Mouse (Mus musculus) mesoderm, embryonic 11.5 days (tissue): Measurements from ENCODE around the gene Dcun1d4.
"Not testable (repeated sequence)": the region's sequence is repeated elsewhere in the genome, so short reads cannot be mapped to it uniquely, and the experiment has no call there.

ENCODE experiments used
- DNase-seq: peaks from one replicate; pipeline ENCODE4 v3.0.0-alpha.2; 2012; ENCODE audit warnings: low read depth, low spot score

Dcun1d4 gene

DNA sequence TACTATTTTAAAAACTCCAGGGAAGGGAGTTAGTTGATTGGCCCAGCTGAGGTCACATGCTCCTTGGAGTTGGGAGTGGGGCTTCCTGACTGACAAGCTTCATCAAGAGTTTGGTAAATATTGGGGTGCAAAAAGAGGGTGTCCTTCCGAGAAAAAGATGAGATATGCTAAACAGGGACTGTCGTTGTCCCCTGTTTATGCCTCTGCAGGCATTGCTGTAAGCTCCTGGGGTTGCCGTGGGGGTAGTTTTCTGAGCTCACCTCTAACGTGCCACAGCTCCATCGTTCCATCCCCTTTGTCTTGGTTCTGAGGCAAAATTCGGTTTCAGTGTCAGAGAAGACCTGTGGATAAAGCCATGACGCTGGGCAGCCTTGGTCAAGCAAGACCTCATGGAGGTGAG is at the start of gene Dcun1d4:
Gene Dcun1d4 (plus strand): TSS at position 301 of the 400 bp plus-strand sequence.
- DNase-seq = no peak

DNA sequence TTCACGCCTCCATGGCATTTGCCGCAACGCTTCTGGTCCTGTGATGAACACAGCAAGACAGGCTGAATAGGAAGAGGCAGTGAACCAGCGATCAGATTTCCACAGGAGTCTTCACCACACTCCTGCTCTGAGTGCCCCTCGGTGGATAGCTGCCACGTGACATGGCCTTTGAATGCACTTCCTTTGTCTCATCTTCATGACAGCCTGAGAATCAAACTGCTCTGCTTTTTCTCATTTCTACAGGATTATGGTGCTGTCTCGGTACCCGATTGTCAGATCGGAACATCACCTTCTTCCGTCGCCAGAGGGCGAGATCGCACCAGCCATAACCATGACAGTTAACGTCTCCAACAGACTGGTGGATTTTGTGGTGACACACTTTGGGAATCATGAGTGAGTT is 49.2 kb upstream of the Dcun1d4 start:
- peak; percentile 69 for DNase-seq

DNA sequence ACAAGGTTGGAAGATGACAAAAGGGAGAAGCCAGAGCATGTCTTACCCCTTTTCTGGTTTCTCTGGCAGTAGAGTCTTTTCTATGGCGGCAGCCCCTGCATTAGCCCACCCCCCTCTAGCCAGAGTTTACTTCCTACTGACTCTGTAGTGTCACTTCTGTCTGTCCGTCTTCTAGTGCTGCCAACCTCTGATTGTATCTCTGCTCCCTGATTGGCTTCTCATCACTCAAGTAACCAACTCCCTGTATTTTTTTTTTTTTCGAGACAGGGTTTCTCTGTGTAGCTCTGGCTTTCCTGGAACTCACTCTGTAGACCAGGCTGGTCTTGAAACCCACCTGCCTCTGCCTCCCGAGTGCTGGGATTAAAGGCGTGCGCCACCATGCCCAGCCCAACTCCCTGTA is 48.0 kb upstream of the Dcun1d4 start:
- no peak for DNase-seq

DNA sequence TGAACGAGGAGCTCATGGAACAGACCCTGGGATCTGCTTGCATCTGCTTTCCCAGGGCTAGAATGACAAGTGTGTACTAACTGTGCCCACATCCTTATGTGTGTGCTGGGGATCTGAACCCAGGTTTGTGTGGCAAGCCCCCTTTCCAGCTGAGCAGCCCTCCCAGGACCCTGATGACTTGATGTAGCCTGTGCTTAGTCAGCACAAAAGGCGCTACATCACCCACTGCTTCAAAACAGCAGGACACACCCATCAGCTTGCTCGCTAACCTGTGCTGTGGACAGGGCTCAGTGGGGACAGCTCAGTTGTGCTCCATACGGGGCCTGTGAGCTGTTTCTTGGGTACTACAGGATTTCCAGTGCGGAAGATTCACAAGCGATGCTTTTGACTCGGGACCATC is 46.0 kb upstream of the Dcun1d4 start:
- DNase-seq = no peak

DNA sequence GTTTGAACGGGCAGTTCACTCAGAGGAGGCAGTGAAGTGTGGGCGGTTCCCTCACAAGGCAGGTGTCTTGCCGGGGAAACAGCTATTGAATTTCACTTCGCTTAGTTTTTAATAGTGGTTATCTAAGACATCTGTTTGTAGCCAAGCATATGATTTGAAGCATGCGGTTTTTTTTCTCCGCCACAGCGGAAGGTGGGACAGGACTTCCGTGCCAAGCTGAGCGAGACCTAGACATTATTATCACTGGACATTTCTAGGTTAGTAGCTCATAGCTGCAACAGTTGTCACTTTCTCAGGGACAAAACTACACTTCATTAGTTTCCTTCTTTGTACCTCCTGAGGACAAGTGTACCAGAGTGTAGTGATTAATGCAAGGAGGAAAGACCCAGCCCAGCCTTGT is 38.6 kb upstream of the Dcun1d4 start:
- no peak for DNase-seq

DNA sequence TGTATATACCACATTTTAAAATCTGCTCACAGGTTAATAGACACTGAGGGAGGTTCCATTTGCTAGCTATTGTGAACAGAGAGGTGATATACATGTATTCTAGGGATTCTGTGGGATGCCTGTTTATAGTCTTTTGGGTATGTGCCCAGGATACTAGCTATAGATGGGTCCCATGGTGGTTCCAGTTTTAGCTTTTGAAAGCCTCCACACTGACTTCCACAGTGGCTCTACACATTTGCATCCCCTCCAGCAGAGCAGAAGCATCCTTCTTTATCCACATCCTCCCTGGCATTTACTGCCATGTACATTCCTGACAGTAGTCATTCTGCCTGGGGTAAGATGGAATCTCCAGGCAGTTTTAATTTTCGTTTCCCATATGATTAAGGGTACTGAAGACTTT is 30.5 kb upstream of the Dcun1d4 start:
- DNase-seq = no peak

DNA sequence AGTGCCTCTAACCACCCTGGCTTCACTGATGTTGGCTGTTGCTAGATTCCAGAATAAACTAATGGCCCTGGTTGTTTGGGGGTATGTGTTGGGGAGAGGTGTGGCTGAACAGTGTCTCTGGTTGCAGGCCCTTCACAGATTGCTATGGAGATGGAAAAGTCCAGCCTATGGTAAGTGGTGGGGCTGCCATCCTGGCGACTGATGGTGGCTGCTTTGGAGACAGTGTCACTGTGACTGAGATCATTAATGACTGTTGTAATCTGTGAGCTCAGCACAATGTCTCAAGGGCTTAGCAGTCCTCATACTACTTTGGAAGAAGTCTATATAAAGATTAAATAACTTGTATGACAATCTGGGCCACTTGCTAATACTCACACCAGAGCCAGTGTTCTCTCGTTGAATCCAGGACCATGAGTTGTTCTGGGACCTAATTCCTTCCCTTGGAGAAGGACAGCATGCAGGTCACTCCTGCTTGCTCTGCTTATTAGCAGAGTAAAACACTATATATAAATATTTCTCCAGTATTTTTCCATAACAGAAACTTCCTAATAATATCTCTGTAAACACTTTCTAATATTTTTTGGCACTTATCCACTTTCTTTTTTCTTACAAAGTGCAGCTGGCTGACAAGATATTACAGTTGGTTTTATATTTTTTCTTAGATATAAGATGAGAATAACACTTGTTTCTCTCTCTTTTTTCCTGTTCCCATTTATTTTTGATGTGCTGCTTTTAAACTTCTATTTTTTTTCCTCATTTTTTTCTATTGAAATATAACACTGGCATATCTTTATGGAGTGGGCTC is 26.1 kb upstream of the Dcun1d4 start:
- DNase-seq = no peak

DNA sequence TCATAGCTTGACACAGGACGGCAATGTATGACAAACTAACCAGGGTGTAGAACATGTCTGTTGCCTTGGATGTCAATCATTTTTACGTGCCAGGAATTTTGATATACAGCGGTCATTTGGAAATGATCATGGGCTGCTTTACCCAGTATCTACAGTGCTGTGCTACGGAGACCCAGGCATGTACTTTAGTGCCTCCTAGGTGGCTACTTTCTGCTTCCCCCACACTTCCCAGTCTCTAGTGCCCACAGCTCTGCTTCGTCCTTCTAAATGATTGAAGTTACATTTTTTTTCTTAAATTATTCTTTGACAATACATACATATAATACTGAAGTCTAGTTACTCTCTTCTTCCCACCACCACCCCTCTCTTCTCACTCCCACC is 25.5 kb upstream of the Dcun1d4 start:
- DNase-seq = no peak

DNA sequence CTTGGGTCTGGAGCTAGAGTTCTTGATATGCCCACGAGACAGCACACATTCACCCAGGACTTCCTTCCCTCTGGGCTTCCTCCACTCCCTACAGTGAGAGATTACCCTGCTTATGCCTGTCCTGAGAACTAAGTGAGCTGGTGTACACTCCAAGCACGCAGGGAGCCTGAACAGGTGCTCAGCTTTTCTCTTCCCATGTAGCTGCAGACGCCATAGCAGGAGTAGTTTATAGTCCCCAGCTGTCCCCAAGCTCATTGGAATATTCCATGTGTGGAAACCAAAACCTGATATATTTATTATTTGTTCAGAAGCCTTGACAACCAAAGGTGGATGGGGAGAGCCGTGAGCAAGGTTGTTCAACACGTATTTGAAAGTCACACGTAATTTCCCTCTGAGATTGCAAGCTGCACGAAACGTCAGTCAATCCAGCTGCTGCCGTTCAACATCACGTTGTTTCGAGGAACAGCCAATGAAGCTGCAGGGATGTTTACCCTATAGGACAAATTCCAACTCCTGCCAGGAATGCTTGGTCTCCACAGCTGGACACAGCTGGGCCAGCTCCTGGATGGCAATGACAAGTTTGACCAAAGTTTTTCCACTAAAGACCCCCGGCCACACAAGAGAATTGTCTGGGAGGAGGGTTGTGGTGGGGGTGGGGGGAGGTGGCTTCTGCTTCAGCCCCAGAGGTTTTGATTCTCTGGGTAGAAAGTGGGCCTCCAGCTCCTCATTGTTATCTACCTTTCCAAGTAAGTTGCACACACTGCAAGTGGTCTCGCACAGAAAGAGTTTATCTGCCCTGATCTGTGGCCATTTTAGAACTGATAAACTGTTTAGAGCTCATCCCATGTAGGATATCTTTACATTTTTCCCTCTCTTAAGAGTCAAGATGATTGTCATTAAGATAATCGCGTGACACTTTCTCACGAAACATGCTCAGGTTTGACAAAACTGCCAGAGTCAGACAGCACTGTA is 12.1 kb upstream of the Dcun1d4 start:
- no peak for DNase-seq

DNA sequence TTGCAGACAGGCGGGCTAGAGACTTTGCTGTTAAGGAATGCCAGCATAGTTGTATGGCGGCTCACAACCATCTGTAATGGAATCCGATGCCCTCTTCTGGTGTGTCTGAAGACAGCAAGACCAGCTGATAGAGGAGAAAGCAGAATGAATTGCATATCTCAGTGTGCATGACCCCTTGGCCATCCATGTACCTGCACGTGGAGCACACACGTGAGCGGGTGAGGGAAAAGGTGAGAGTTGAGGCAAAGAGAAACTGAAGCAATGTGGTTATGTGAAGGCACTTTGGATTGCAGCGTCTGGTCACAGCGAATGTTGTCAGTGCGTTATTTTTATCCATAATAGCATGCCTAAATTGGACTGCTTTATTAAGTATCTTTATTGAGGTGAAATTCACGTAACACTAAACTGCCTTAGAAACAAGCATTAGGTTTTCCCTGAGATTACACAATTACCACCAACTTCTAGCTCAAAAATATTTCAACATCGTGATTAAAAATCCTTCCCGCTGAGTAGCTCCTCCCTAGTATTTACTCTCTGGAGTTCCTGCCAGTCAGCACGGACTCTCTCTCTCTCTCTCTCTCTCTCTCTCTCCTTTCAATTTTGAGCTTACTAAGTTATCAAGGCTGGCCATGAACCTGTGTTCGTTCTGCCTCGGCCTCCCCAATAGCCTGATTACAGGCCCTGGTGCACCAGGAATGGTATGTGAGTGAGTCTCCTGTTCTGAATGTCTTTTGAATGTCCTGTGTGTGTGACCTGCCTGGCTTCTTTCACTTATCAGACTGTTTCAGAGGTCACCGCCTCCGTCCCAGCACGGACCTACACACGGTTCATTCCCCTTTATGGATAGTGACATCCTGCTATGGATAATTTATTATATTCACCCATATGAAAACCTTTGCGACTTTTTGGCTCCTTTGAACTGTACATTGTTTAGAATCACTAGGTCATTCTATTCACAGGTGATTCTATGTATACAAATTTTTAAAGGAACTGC is 6.1 kb upstream of the Dcun1d4 start:
- no peak for DNase-seq

DNA sequence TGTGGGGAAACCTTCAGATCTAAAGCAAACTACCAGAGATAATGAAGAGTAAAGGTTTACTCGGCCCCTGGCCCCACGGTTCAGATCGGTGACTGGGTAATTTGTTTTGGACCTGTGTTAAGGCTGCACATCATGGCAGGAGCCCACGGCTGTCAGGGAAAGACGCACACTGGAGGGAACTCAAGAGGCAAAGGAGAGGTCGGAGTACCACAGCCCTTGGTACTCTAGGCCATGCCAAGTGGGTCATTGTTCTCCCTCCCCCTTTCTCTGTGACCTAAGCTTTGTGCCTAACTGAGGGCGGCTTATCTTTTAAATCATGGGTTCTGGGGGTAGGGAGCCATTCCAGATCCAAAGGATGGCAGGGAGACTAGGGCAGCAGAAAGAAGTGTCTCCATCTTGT is 601 bp downstream of the Dcun1d4 start:
- no peak for DNase-seq

DNA sequence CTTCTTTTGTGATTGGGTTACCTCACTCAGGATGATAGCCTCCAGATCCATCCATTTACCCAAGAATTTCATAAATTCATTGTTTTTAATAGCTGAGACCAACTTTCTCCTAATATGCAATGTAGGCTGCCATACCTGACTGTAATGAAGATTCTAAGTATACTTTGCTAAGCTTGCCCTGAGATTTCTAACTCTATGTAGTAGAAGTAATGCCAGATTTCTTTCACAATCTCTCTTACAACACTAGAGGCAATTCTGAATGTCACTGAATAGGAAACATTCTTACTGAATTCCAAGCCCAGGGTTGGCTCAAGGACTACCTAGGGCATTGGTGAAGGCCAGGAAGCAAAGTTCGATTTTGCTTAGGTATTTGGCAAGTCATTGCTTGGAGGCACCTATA is 1.6 kb downstream of the Dcun1d4 start:
- DNase-seq = not testable (repeated sequence)

DNA sequence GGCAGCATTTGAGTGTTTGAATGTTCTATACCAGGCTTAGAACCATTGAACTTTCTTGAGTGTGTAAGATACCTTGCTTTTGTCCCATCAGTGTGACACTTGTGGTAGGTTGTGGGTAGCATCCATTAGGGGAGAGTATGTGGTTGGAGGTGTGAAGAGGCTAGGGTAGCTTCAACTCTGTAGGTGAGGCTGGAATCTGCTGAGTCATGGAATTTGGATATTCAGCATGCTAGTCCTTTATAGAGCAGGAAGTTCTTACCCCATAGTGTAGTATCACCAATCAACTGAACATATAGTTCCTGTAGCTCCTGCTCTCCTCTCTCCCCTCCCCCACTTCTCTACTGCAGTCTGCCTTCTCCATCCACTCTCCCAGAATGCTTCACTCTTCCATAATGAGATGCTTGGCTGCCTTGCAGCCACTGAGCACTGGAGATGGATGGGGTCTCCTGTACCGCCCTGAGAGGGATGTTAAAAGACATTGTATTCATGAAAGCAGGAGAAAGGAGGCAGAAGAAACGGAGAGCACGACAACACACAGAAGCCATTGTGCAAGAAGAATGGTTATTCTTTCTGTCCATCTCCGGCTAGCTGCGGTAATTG is 3.3 kb downstream of the Dcun1d4 start:
- DNase-seq = peak; percentile 25

DNA sequence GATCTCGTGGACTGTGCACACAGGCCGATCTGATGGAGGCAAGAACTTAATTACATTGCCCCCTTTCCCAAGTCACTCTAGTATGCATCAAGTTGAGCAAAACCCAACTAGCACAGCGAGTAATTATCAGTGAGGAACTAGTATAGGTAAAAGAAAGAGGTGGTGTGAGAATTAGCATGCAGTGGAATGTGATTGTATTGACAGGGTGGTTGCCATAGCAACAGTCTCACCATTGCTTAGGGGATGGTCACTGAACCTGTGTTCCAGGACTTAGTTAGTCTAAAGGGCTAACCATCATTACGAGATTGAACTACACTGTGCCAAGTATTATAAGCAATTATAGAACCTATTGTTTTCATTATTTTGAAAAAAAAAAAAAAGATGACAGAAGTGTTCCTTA is 5.7 kb downstream of the Dcun1d4 start:
- DNase-seq = no peak

DNA sequence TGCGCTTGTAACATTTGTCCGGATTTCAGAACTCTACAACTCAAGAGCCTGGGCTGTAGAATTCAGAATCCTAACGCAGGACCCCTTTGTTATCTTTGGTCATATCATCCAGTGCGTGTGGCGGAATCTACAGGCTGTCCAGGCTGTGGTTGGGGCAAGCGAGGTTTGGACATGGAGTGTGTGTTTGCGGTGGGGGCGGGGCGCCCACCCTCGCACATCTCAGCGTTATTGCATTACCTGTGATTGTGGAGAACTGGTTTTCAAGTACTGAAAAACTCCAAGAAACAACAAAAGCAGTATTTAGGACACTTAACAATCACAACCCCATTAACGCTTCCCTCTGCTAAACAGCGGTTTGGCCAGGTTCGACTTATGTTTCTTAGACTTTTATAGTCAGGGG is 9.1 kb downstream of the Dcun1d4 start:
- peak; percentile 27 for DNase-seq

DNA sequence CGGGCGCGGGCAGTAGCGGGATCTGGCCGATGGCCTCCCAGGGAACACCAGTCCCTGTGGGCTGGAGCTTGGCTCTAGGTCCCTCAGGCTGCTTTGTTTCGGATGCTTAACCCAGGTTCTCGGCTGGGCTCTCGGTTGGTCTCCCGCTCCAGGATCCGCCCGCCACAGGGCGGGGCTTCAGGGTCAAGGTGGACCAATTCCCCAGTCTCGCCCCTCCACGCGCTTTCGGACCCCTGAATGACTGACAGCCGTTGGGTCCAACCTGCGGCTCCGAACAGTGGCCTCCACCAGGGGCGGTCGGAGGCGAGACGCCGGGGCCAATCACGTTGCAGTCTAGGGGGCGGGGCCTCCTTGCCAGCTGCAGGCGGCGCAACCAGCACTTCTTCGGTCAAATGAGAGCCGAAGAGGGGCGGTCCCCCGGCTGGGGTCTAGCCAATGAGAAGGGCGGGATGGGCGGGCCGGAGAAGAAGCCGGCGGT is 9.8 kb downstream of the Dcun1d4 start:
- peak; percentile 99 for DNase-seq

DNA sequence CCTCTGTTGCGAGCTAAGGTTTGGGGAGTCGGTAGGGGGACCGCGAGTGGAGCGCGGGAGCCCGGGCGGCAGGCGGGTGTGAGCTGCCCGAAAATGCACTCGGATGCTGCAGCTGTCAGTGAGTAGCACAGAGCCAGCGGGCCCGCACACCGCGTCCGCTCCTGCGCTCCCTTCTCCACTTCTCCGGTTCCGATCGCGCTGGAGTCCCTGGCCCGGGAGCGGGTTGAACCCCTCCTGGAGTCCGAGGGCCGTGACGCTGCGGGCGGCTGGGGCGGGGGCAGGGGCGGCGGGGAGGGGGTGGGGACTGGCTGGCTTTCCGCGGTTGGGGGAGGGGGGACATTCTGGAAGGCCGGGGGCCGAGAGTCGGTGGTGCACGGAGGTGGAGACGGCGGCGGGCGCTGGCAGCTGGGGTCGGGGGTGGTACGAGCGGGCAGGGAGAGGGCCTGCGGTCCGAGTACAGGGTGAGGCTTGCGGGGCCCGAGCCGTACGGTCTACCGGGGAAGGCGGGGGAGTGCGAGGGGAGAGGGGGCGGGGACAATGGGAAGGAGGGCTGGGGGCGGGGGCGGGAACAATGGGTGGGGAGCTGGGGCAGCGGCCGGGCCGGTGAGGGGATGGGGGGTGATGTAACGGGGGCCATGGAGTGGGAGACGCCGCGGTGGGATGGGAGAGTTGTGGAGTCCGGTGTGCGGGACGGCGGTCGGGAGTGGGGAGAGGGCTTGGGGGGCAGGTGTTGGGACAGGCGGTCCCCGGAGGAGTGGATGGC is 10.5 kb downstream of the Dcun1d4 start:
- peak; percentile 37 for DNase-seq

DNA sequence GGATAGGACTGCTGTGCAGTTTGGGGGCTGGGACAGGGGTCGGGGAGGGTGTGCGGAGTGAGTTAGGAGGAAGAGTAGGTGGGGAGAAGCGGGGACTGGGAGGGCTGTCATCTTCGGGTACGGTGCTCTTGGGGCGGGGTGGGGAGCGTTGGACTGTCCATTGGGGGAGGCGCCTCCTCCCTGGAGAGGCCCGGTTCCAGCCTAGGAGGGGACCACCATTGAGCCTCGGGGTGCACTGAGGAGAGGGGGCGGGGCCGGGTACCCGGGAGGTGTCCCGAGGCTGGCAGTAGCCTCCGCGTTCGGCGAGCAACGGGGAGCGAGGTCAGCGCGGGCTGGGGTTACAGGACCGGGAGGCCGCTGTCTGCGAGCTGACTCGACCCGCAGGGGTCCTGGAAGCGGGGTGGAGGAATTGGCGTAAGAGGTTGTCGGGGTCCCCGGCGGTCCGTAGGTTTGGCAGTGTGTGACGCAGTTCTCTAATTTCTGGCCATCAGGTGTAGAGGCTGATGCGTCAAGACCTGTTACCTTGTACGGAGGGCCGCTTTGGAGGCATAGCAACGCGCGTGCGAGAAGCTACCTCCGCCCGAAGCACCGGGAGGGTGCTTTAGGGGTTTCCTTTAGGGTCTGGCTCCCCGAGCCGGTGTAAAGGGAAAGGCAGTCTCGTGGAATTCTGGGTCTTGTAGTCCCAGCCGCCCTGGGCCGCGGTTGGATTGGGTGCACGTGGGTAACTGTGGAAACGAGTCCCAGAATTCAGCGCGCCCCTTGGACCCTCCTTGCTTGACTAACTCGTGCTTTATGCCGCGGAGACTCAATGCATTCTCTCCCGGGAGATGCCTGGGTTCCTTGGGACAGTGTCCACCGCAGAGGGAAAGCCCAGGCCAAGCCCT is 11.3 kb downstream of the Dcun1d4 start:
- DNase-seq = peak; percentile 91

DNA sequence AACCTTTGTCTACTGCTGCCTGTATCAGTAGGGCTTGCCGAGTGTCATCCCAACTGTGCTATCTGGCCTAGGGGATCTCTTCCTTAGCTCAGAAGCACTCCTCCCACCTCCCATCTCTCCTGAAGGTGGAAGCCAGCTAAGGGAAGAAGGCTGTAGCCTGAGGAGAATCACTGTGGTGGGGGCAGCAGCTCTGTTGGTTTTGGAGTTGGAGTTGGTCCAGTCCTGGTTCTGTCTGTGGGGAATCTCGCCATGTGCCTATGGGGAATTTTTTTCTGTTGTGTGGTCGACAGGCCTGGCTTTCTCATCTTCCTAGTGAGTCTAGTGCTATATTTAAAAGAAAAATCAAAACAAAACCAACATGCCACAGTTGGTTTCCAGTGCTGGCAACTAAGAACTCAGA is 16.6 kb downstream of the Dcun1d4 start:
- no peak for DNase-seq
